Mouse (Mus musculus) urinary bladder, adult 18-20 months (tissue): ENCODE data around the gene Cideb.

Source experiments
- DNase-seq, 2 experiments: peaks; one replicate each; pipeline ENCODE4 v3.0.0; 2022; ENCODE audit warnings: low spot score in 2 of 2, mixed read lengths in 2 of 2

Gene Cideb

GRCm38 (mm10) chr14:55722438-55722945 is 35.8 kb downstream of the Cideb start:
- no peak for DNase-seq

GRCm38 (mm10) chr14:55721700-55722437 is 36.4 kb downstream of the Cideb start, which contains the start of gene Rabggta:
Gene Rabggta, minus strand, starts transcription at chr14:55722263.
- peak; percentile 89 to 94 for DNase-seq

GRCm38 (mm10) chr14:55721076-55721475 is 37.2 kb downstream of the Cideb start:
- no peak for DNase-seq

- no peak for DNase-seq
Measured at GRCm38 (mm10) chr14:55720666-55721065, 37.6 kb downstream of the Cideb start.

- no peak for DNase-seq
Measured at GRCm38 (mm10) chr14:55719737-55720136, 38.5 kb downstream of the Cideb start.

- no peak for DNase-seq
Measured at GRCm38 (mm10) chr14:55716884-55717283, 41.4 kb downstream of the Cideb start.

GRCm38 (mm10) chr14:55716271-55716670 is 42.0 kb downstream of the Cideb start:
- DNase-seq: no peak

- peak in 1 of 2 experiments; percentile 41 for DNase-seq
Measured at GRCm38 (mm10) chr14:55714893-55715292, 43.4 kb downstream of the Cideb start.

GRCm38 (mm10) chr14:55713729-55714122 is 44.5 kb downstream of the Cideb start, which contains the start of gene Tgm1:
Gene Tgm1, minus strand, starts transcription at chr14:55713926.
- DNase-seq: no peak

- DNase-seq: peak in 1 of 2 experiments; percentile 66
Measured at GRCm38 (mm10) chr14:55713007-55713728, 45.1 kb downstream of the Cideb start.

GRCm38 (mm10) chr14:55711786-55712185 is 46.5 kb downstream of the Cideb start:
- DNase-seq: no peak

GRCm38 (mm10) chr14:55709509-55709908 is 48.7 kb downstream of the Cideb start:
- no peak for DNase-seq

GRCm38 (mm10) chr14:55707397-55707796 is 50.9 kb downstream of the Cideb start:
- no peak for DNase-seq

GRCm38 (mm10) chr14:55706051-55706600 is 52.1 kb downstream of the Cideb start:
- DNase-seq: no peak
